Mouse (Mus musculus): ENCODE measurements around the gene Fbxl18. TPM values are rescaled to one million over a fixed set of nuclear protein-coding genes. Genes with fewer than 3 reads are reported as not detected.

Gene Fbxl18
- total RNA-seq, 4 experiments from 2014 or later = 32.3 to 41.1 (median 33.8) TPM

- DNase-seq (ENCODE audit: low spot score in 2 of 2) = no peak
Measured at GRCm38 (mm10) chr5:142824091-142824490, 71.1 kb downstream of the Fbxl18 start.

GRCm38 (mm10) chr5:142823096-142824062, 71.8 kb downstream of the Fbxl18 start:
- peak; percentile 68 to 72 for DNase-seq (ENCODE audit: low spot score in 2 of 2)

- peak in 1 of 2 experiments; percentile 28 for DNase-seq (ENCODE audit: low spot score in 2 of 2)
Measured at GRCm38 (mm10) chr5:142822286-142823095, 72.7 kb downstream of the Fbxl18 start.

- no peak for DNase-seq (ENCODE audit: low spot score in 2 of 2)
Measured at GRCm38 (mm10) chr5:142821974-142822285, 73.3 kb downstream of the Fbxl18 start.

GRCm38 (mm10) chr5:142821266-142821973, 73.8 kb downstream of the Fbxl18 start:
- DNase-seq (ENCODE audit: low spot score in 2 of 2) = peak; percentile 68 to 77

GRCm38 (mm10) chr5:142820276-142821265, 74.7 kb downstream of the Fbxl18 start:
- DNase-seq (ENCODE audit: low spot score in 2 of 2) = peak; percentile 65 to 76

- DNase-seq (ENCODE audit: low spot score in 2 of 2) = peak; percentile 68 to 81
Measured at GRCm38 (mm10) chr5:142819385-142820275, 75.6 kb downstream of the Fbxl18 start.

- peak; percentile 53 to 62 for DNase-seq (ENCODE audit: low spot score in 2 of 2)
Measured at GRCm38 (mm10) chr5:142818435-142819360, 76.5 kb downstream of the Fbxl18 start.

GRCm38 (mm10) chr5:142817524-142818434, 77.4 kb downstream of the Fbxl18 start, which contains the start of gene Tnrc18:
Gene Tnrc18, minus strand, starts transcription at chr5:142817662.
- peak; percentile 98 to 100 for DNase-seq (ENCODE audit: low spot score in 2 of 2)

Other genes with a start within 250 kb of the Fbxl18 start
- 10 to 100 TPM; 35.4 to 39.1 (median 37.8) TPM for gene Slc29a4, start 202.9 kb downstream of the Fbxl18 start, total RNA-seq (2022)
- gene Tnrc18, start 77.8 kb downstream of the Fbxl18 start, total RNA-seq (2022) = 100 to 1,000 TPM; 131 to 153 (median 136) TPM
- gene Actb, start 11.3 kb upstream of the Fbxl18 start, total RNA-seq (2022) = 1,000 to 10,000 TPM; 2,836 to 3,420 (median 3,105) TPM
- 100 to 1,000 TPM; 150 to 174 (median 163) TPM for gene Fscn1, start 64.9 kb upstream of the Fbxl18 start, total RNA-seq (2022)
- 10 to 100 TPM; 44.7 to 51.3 (median 47.7) TPM for gene Rnf216, start 217.6 kb upstream of the Fbxl18 start, total RNA-seq (2022)

Measured in layer of hippocampus, adult 8-10 months (tissue).